Mouse (Mus musculus): Measurements from ENCODE around the gene Saa3.

GRCm38 (mm10) chr7:46712250-46712649, 3.2 kb downstream of the Saa3 start:
- TF ChIP-seq POLR2A (IDR thresholded peaks at IDR 0.05; ENCODE audit: insufficient read length, low read depth) = no peak
- no peak for TF ChIP-seq MYOG (IDR thresholded peaks at IDR 0.05; ENCODE audit: control insufficient read depth in 1 of 3, insufficient read depth in 1 of 3, insufficient read length in 2 of 3, low read depth in 2 of 3)
- no peak for TF ChIP-seq E2F4 (IDR thresholded peaks at IDR 0.05; ENCODE audit: insufficient read depth)
- no peak for TF ChIP-seq MAX (IDR thresholded peaks at IDR 0.05; ENCODE audit: low read depth)
- TF ChIP-seq POLR2AphosphoS2 (IDR thresholded peaks at IDR 0.05; ENCODE audit: insufficient read length, low read depth) = no peak
- TF ChIP-seq USF1 (IDR thresholded peaks at IDR 0.05; ENCODE audit: low read depth) = no peak
- TF ChIP-seq TCF3 (IDR thresholded peaks at IDR 0.05; ENCODE audit: insufficient read length, low read depth) = no peak
- TF ChIP-seq CEBPB (IDR thresholded peaks at IDR 0.05; ENCODE audit: insufficient read depth, poor library complexity, severe bottlenecking) = no peak

All from myocyte (in vitro differentiated cells).